In the genomic region with DNA sequence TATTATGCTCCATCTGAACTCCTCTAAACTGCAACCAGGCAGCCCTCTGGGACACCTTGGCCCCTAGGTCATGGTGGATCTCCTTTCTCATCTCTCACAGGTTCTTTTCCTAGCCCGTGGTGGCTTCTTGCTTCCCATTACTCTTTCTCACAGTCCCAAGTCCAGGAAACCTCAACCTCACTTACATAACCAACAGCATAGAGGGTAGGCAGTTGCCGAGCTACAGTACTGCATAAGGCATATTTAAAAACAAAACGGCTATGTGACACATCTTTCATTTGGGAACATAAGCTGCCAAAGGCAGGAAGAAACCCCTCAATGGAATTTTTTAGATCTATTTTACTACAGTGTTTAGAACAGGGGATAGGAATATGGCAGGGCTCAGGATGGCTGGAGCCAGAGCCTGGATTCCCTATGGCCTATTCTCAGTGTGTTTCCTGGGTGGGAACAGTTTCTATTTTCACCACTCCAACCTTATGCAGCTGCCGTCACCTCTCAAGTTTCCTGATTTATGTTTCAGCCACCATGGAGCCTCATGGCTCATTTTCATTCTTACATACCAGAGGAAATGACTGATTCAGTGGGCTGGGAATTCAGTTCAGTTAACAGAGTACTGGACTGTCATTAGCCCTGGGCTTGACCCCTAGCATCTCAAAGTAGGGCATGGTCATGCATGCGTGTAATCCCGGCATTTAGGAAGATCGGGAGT, we compare ENCODE assay signal across 10 mouse cellular contexts.
DNase-seq lines count a peak whose midpoint lies in the region; ATAC-seq and TF ChIP-seq lines count a peak whose summit lies in the region.
"Had no signal": no experiment of that assay in that cellular context is flagged by ENCODE, and none has a peak within 500 bp of the region (broad histone marks: within the 10 kb centered on the region; RNA-seq: fewer than 3 reads in every experiment).

No protein-coding gene starts in this region.

- no peak overlapping the region for H3K9ac ChIP-seq in limb, embryonic 13.5 days
- no peak overlapping the region for H3K9ac ChIP-seq in hindbrain, postnatal 0 days (replicated peaks; ENCODE audit: low read length)

- TF ChIP-seq CTCF in layer of hippocampus, adult 2 months (conservative IDR thresholded peaks at IDR 0.05), result no peak
- no peak for TF ChIP-seq CTCF in hindbrain, postnatal 0 days (IDR thresholded peaks at IDR 0.05; ENCODE audit: low read depth)

- 60% methylated on average over 7 of the region's 7 CpGs for WGBS in limb, embryonic 13.5 days
- 81% methylated on average over 7 of the region's 7 CpGs for WGBS in hindbrain, postnatal 0 days

- H3K27ac ChIP-seq in layer of hippocampus, adult 2 months, result 0 out of 2 replicates have a peak overlapping the region, but pooled peaks have one; percentile 18
- peak overlapping the region; percentile 55 for H3K27ac ChIP-seq in limb, embryonic 13.5 days
- no peak overlapping the region for H3K27ac ChIP-seq in hindbrain, postnatal 0 days

- no peaks in the 10 kb centered on the region for H3K9me3 ChIP-seq in limb, embryonic 13.5 days
- no peaks in the 10 kb centered on the region for H3K9me3 ChIP-seq in hindbrain, postnatal 0 days (ENCODE audit: low read length)

- H3K4me3 ChIP-seq in layer of hippocampus, adult 2 months, result no peak overlapping the region
- H3K4me3 ChIP-seq in limb, embryonic 13.5 days, result no peak overlapping the region
- no peak overlapping the region for H3K4me3 ChIP-seq in hindbrain, postnatal 0 days (ENCODE audit: low read length)

- H3K4me1 ChIP-seq in limb, embryonic 13.5 days, result peaks cover 11% of the 10 kb centered on the region; the same call in 1 of the 2 replicates
- H3K4me1 ChIP-seq in hindbrain, postnatal 0 days (ENCODE audit: insufficient read depth, low read length), result no peaks in the 10 kb centered on the region

- ATAC-seq in limb, embryonic 13.5 days (ENCODE audit: low FRiP score, low read depth), result peak; percentile 87
- ATAC-seq in hindbrain, postnatal 0 days, result no peak
- ATAC-seq: intestine, postnatal 0 days had no signal

- no peaks in the 10 kb centered on the region for H3K36me3 ChIP-seq in limb, embryonic 13.5 days
- no peaks in the 10 kb centered on the region for H3K36me3 ChIP-seq in hindbrain, postnatal 0 days (ENCODE audit: insufficient read depth, low read length)

- H3K4me2 ChIP-seq in limb, embryonic 13.5 days (replicated peaks), result no peak overlapping the region
- H3K4me2 ChIP-seq in hindbrain, postnatal 0 days (ENCODE audit: low read depth, low read length), result no peak overlapping the region
- H3K4me2 ChIP-seq: midbrain, embryonic 11.5 days had no signal

- DNase-seq in adrenal gland, adult 2 months, result peak; percentile 15
- no peak for DNase-seq in adrenal gland, postnatal 36 days
- no peak for DNase-seq in layer of hippocampus, adult 2 months (ENCODE audit: low spot score in 2 of 2)
- no peak for DNase-seq in layer of hippocampus, postnatal 14 days (ENCODE audit: low spot score in 2 of 2)
- peak; percentile 6 to 22 for DNase-seq in gastrocnemius, adult 8-10 months (ENCODE audit: low spot score in 2 of 2)
- DNase-seq in hindbrain, postnatal 0 days (ENCODE audit: low spot score), result no peak
- no peak for DNase-seq in right cerebral cortex, postnatal 25 days

- H3K27me3 ChIP-seq in limb, embryonic 13.5 days, result no peaks in the 10 kb centered on the region
- no peaks in the 10 kb centered on the region for H3K27me3 ChIP-seq in hindbrain, postnatal 0 days (ENCODE audit: insufficient read depth, low read length)

Comparison
In these comparisons a context has a peak if more than half of its experiments do, and no peak if none do; other contexts are left out.
1. DNase-seq: peak in adrenal gland, adult 2 months (single experiment) and gastrocnemius, adult 8-10 months (2 of 2); none in adrenal gland, postnatal 36 days (0 of 2), layer of hippocampus, adult 2 months (0 of 2), layer of hippocampus, postnatal 14 days (0 of 2), hindbrain, postnatal 0 days (single experiment) and right cerebral cortex, postnatal 25 days (single experiment).